Mouse (Mus musculus) neural tube, embryonic 14.5 days (tissue): ENCODE data around the gene Slit1. TPM values are rescaled to one million over a fixed set of nuclear protein-coding genes. Genes with fewer than 3 reads are reported as not detected.

Experiments used
- ATAC-seq: fragments of 200-750 bp; cut with Nextera tagmentation; 2 replicates; pipeline ENCODE4 v1.8.0; 2017; ENCODE audit warnings: low read depth, mild to moderate bottlenecking, moderate TSS enrichment, moderate library complexity
- H3K27ac ChIP-seq: fragments of 300-500 bp; sonication (generic); 2 replicates; pipeline ENCODE4 v1.5.1; 2014; ENCODE audit warnings: low read depth, mild to moderate bottlenecking, control low read depth, low read length, moderate library complexity, mixed read lengths
- H3K27me3 ChIP-seq: fragments of 300-500 bp; sonication (generic); 2 replicates; pipeline ENCODE4 v1.6.1; 2014; ENCODE audit warnings: low read length; ENCODE audit not compliant: control insufficient read depth, insufficient read depth
- H3K36me3 ChIP-seq: fragments of 300-500 bp; sonication (generic); 2 replicates; pipeline ENCODE4 v1.6.1; 2014; ENCODE audit warnings: low read length, mixed read lengths; ENCODE audit not compliant: control insufficient read depth, insufficient read depth
- H3K4me1 ChIP-seq: fragments of 300-500 bp; sonication (generic); 2 replicates; pipeline ENCODE4 v1.6.1; 2014; ENCODE audit warnings: low read length; ENCODE audit not compliant: control insufficient read depth, insufficient read depth
- H3K4me2 ChIP-seq: fragments of 300-500 bp; sonication (generic); 2 replicates; pipeline ENCODE4 v1.6.1; 2014; ENCODE audit warnings: mild to moderate bottlenecking, low read depth, low read length, control low read depth
- H3K4me3 ChIP-seq: fragments of 300-500 bp; sonication (generic); 2 replicates; pipeline ENCODE4 v1.5.1; 2014; ENCODE audit warnings: low read depth, low read length, control low read depth, mixed read lengths
- H3K9ac ChIP-seq: fragments of 300-500 bp; sonication (generic); replicated peaks from 2 replicates; pipeline ENCODE4 v1.6.1; 2014; ENCODE audit warnings: low read depth, mild to moderate bottlenecking, control low read depth, low read length, mixed read lengths
- H3K9me3 ChIP-seq: fragments of 300-500 bp; sonication (generic); 2 replicates; pipeline ENCODE4 v1.6.1; 2016; ENCODE audit warnings: low read length; ENCODE audit not compliant: control insufficient read depth
- WGBS: fragments of 180-500 bp; shearing (Covaris S2); extraction: QIAGEN DNeasy Blood & Tissue Kit; methylation state at CpG from one replicate; pipeline ENCODE4 v1.1.7; 2014; 5-methylcytosine and 5-hydroxymethylcytosine counted together
- polyA plus RNA-seq: library from polyadenylated mRNA; unstranded; fragments of >200 nt; fragmentation: Nextera tagmentation; extraction: Ambion mirVana; gene quantifications from 2 replicates; pipeline ENCODE4 v1.2.1, GENCODE M21; 2014

Gene Slit1
- polyA plus RNA-seq, 1 experiment from 2014 or later, result 53.5 TPM

DNA sequence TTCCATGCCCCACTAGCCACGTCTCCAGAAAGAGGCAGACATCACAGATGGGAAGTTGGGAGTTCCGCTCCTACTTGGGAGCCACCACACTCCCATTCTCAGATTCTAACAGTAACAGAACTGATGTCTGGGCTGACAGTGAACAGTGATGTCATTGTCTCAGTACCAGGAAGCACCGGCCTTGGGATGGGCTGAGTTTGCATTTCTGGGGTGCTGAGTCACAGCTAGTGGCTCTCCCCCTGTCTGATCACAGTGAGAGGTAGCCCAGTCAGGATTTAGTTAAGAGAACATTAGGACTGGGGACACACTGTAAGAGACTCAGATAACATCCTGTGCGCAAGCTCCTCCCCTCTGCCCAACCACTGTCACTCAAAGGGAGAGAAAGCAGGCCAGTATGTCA is 69.1 kb downstream of the Slit1 start:
- Histone ChIP-seq H3K9me3 (no peaks in the 10 kb centered on the region), H3K27me3 (no peaks in the 10 kb centered on the region), H3K4me1 (peaks cover 56% of the 10 kb centered on the region), H3K4me2 (no peak overlapping the region), H3K9ac (no peak overlapping the region), H3K36me3 (no peaks in the 10 kb centered on the region), H3K27ac (no peak overlapping the region), H3K4me3 (no peak overlapping the region)
- ATAC-seq, result no peak
- 72% methylated on average over 4 of the region's 4 CpGs for WGBS

- no peaks in the 10 kb centered on the region for H3K9me3 ChIP-seq
- no peaks in the 10 kb centered on the region for H3K36me3 ChIP-seq
- H3K4me2 ChIP-seq, result no peak overlapping the region
- ATAC-seq, result no peak
- H3K4me1 ChIP-seq, result peaks cover 55% of the 10 kb centered on the region
- H3K4me3 ChIP-seq, result no peak overlapping the region
- H3K27me3 ChIP-seq, result no peaks in the 10 kb centered on the region
- peak overlapping the region; percentile 18; the same call in 1 of the 2 replicates for H3K27ac ChIP-seq
- 24% methylated on average over 4 of the region's 4 CpGs for WGBS
- H3K9ac ChIP-seq, result no peak overlapping the region
Measured at GRCm38 (mm10) chr19:41672836-41673235, 70.6 kb downstream of the Slit1 start.

- Histone ChIP-seq H3K4me3 (no peak overlapping the region), H3K27ac (no peak overlapping the region), H3K4me1 (peaks cover 53% of the 10 kb centered on the region)
Measured at GRCm38 (mm10) chr19:41670931-41671330, 72.5 kb downstream of the Slit1 start.

GRCm38 (mm10) chr19:41670473-41670872 is 73.0 kb downstream of the Slit1 start:
- Histone ChIP-seq H3K36me3 (no peaks in the 10 kb centered on the region), H3K9ac (no peak overlapping the region), H3K4me2 (no peak overlapping the region), H3K27ac (no peak overlapping the region), H3K27me3 (no peaks in the 10 kb centered on the region), H3K4me1 (peaks cover 50% of the 10 kb centered on the region), H3K9me3 (no peaks in the 10 kb centered on the region), H3K4me3 (no peak overlapping the region)
- WGBS, result 5% methylated on average over 5 of the region's 5 CpGs
- ATAC-seq, result peak; percentile 44; the same call in 1 of the 2 replicates

More at GRCm38 (mm10) chr19:41670931-41671330, 72.5 kb downstream of the Slit1 start:
- Histone ChIP-seq H3K9me3 (no peaks in the 10 kb centered on the region), H3K27me3 (no peaks in the 10 kb centered on the region), H3K9ac (no peak overlapping the region), H3K4me2 (no peak overlapping the region), H3K36me3 (no peaks in the 10 kb centered on the region)
- ATAC-seq, result no peak
- WGBS, result 17% methylated on average over 7 of the region's 7 CpGs

- peak; percentile 31 for ATAC-seq
- Histone ChIP-seq H3K4me1 (peaks cover 45% of the 10 kb centered on the region), H3K36me3 (no peaks in the 10 kb centered on the region), H3K27me3 (no peaks in the 10 kb centered on the region), H3K27ac (peak overlapping the region; percentile 55), H3K4me2 (peak overlapping the region; percentile 27; the same call in 1 of the 2 replicates), H3K9ac (no peak overlapping the region), H3K4me3 (no peak overlapping the region), H3K9me3 (no peaks in the 10 kb centered on the region)
- WGBS, result 6% methylated on average over 12 of the region's 12 CpGs
Measured at GRCm38 (mm10) chr19:41669747-41670342, 73.6 kb downstream of the Slit1 start.

GRCm38 (mm10) chr19:41667591-41667990 is 75.9 kb downstream of the Slit1 start:
- Histone ChIP-seq H3K9ac (no peak overlapping the region), H3K4me2 (no peak overlapping the region), H3K27ac (no peak overlapping the region), H3K36me3 (no peaks in the 10 kb centered on the region), H3K27me3 (no peaks in the 10 kb centered on the region), H3K4me1 (peaks cover 52% of the 10 kb centered on the region), H3K9me3 (no peaks in the 10 kb centered on the region), H3K4me3 (no peak overlapping the region)
- 60% methylated on average over 6 of the region's 6 CpGs for WGBS
- ATAC-seq, result no peak

DNA sequence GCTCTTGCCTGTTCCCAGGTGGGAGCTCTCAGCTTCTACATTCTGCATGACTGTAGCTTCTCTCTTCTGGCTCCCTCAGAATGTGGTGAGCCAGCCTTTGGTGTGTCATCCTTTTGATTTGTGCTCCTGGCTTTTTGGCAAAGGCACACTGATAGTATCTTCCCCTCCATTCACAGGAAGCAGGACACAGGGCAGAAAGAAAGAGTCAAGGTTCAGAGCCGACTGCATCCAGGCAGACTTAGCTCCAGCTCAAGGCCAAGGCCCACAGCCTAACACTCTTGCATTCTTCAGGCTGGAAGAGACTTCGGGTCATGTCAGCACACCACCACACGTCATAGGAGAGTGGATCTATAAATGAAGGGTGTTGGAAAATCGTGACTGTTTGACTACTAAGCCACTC is 77.5 kb downstream of the Slit1 start:
- no peak overlapping the region for H3K27ac ChIP-seq
- no peaks in the 10 kb centered on the region for H3K9me3 ChIP-seq
- peaks cover 39% of the 10 kb centered on the region for H3K4me1 ChIP-seq
- no peak overlapping the region for H3K4me2 ChIP-seq
- no peaks in the 10 kb centered on the region for H3K36me3 ChIP-seq
- ATAC-seq, result no peak
- no peak overlapping the region for H3K4me3 ChIP-seq
- no peaks in the 10 kb centered on the region for H3K27me3 ChIP-seq
- WGBS, result 73% methylated on average over 4 of the region's 4 CpGs
- H3K9ac ChIP-seq, result no peak overlapping the region

DNA sequence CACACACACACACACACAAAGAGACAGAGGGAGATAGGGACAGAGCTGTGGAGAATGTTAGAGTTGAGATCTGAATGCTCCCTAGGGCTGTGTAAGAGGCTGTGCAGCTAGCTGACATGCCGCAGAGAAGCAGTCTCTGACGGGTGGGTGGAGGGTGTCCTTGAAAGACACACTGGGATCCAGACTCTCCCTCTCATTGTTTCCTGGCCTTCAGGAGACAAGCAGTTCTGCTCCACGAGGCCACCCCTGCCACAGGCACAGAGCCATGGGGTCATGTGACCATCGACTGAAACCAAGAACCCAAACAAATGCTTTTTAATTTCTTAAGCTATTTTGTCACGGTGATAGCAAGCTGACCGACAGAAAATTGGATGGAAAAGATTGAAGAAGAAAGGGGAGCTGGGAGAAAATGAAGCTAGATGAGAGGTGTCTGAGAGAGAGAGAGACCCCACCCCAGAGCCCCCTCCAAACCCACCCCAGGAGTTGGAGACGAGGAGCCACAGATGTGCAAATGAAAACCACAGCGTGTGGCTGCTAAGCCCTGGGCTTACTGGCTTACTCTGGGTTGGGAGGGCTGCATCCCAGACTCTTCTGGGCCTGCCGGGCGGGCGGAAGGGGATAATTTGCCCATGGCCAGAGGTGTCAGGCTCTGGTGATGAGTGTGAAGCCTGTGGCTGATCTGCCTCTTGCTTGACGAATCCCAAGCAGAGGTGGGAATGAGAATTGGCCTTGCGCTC is 79.8 kb downstream of the Slit1 start:
- 12% methylated on average over 13 of the region's 13 CpGs for WGBS
- H3K4me2 ChIP-seq, result no peak overlapping the region
- H3K4me3 ChIP-seq, result no peak overlapping the region
- H3K27ac ChIP-seq, result peak overlapping the region; percentile 66
- H3K9me3 ChIP-seq, result no peaks in the 10 kb centered on the region
- no peak overlapping the region for H3K9ac ChIP-seq
- peaks cover 27% of the 10 kb centered on the region for H3K4me1 ChIP-seq
- peak; percentile 50 for ATAC-seq
- H3K27me3 ChIP-seq, result no peaks in the 10 kb centered on the region
- H3K36me3 ChIP-seq, result no peaks in the 10 kb centered on the region

- H3K4me3 ChIP-seq, result no peak overlapping the region
- H3K9ac ChIP-seq, result no peak overlapping the region
- WGBS, result 37% methylated on average over 13 of the region's 13 CpGs
- H3K36me3 ChIP-seq, result no peaks in the 10 kb centered on the region
- no peaks in the 10 kb centered on the region for H3K9me3 ChIP-seq
- no peak overlapping the region for H3K4me2 ChIP-seq
- peaks cover 33% of the 10 kb centered on the region for H3K4me1 ChIP-seq
- ATAC-seq, result no peak
- H3K27me3 ChIP-seq, result no peaks in the 10 kb centered on the region
- no peak overlapping the region for H3K27ac ChIP-seq
Measured at GRCm38 (mm10) chr19:41661466-41661865, 82.0 kb downstream of the Slit1 start.
